Mouse (Mus musculus): ENCODE measurements around the gene Dnah8. TPM values are rescaled to one million over a fixed set of nuclear protein-coding genes. Genes with fewer than 3 reads are reported as not detected.
A peak's percentile ranks its signal among the peaks of the same experiment; 100 is the strongest.
"Not testable (repeated sequence)": the region's sequence is repeated elsewhere in the genome, so short reads cannot be mapped to it uniquely, and the experiment has no call there.

The Dnah8 gene
- 9.8 and 10.7 TPM in 2 replicates for polyA plus RNA-seq (2015; fragmentation: Nextera tagmentation; extraction: Ambion mirVana)

- H3K4me2 ChIP-seq (replicated peaks; ENCODE audit: low read depth, low read length); H3K36me3 ChIP-seq (ENCODE audit: insufficient read depth, low read length); H3K27ac ChIP-seq (ENCODE audit: low read length); H3K4me1 ChIP-seq (ENCODE audit: insufficient read depth, low read depth, low read length); H3K9me3 ChIP-seq (ENCODE audit: low read length); H3K4me3 ChIP-seq (ENCODE audit: low read depth, low read length); H3K9ac ChIP-seq (replicated peaks; ENCODE audit: low read depth); H3K27me3 ChIP-seq (replicated peaks; ENCODE audit: insufficient read depth, low read length); DNase-seq (ENCODE audit: low spot score): not testable (repeated sequence)
- peak; percentile 66 for ATAC-seq
- no CpG with 5 or more reads among the region's 20 CpGs for WGBS
These were observed at the start of gene Dnah8 for GRCm38 (mm10) chr17:30624132-30624531. TSS of gene Dnah8 (plus strand) at chr17:30624354.

- ATAC-seq: no peak
- no peaks in the 10 kb centered on the region for H3K9me3 ChIP-seq (ENCODE audit: low read length)
- peaks cover 14% of the 10 kb centered on the region; the same call in 1 of the 2 replicates for H3K4me1 ChIP-seq (ENCODE audit: insufficient read depth, low read depth, low read length)
- no peaks in the 10 kb centered on the region for H3K36me3 ChIP-seq (ENCODE audit: insufficient read depth, low read length)
- no peak for TF ChIP-seq EP300 (IDR thresholded peaks at IDR 0.05)
- no peak for TF ChIP-seq CTCF (IDR thresholded peaks at IDR 0.05)
- H3K27me3 ChIP-seq (replicated peaks; ENCODE audit: insufficient read depth, low read length): no peaks in the 10 kb centered on the region
- H3K9ac ChIP-seq (replicated peaks; ENCODE audit: low read depth): no peak overlapping the region
- 50% methylated on average over 8 of the region's 8 CpGs for WGBS
- DNase-seq (ENCODE audit: low spot score): no peak
- peak overlapping the region; percentile 75 for H3K4me2 ChIP-seq (replicated peaks; ENCODE audit: low read depth, low read length)
- no peak overlapping the region for H3K27ac ChIP-seq (ENCODE audit: low read length)
- H3K4me3 ChIP-seq (ENCODE audit: low read depth, low read length): no peak overlapping the region
These were observed 49.4 kb upstream of the Dnah8 start for GRCm38 (mm10) chr17:30574783-30575075.

GRCm38 (mm10) chr17:30575121-30575904 is 48.8 kb upstream of the Dnah8 start:
- no peaks in the 10 kb centered on the region for H3K9me3 ChIP-seq (ENCODE audit: low read length)
- H3K4me2 ChIP-seq (replicated peaks; ENCODE audit: low read depth, low read length): peak overlapping the region; percentile 75
- H3K9ac ChIP-seq (replicated peaks; ENCODE audit: low read depth): peak overlapping the region; percentile 66
- TF ChIP-seq CTCF (IDR thresholded peaks at IDR 0.05) (no peak), EP300 (IDR thresholded peaks at IDR 0.05) (no peak)
- no peaks in the 10 kb centered on the region for H3K36me3 ChIP-seq (ENCODE audit: insufficient read depth, low read length)
- 4% methylated on average over 35 of the region's 35 CpGs for WGBS
- ATAC-seq (peak; percentile 7; the same call in 1 of the 2 replicates), DNase-seq (ENCODE audit: low spot score) (peak; percentile 56)
- peaks cover 10% of the 10 kb centered on the region; the same call in 1 of the 2 replicates for H3K4me1 ChIP-seq (ENCODE audit: insufficient read depth, low read depth, low read length)
- no peaks in the 10 kb centered on the region for H3K27me3 ChIP-seq (replicated peaks; ENCODE audit: insufficient read depth, low read length)
- peak overlapping the region; percentile 84 for H3K4me3 ChIP-seq (ENCODE audit: low read depth, low read length)
- peak overlapping the region; percentile 91 for H3K27ac ChIP-seq (ENCODE audit: low read length)

GRCm38 (mm10) chr17:30575941-30576773 is 48.0 kb upstream of the Dnah8 start, which contains the start of gene Btbd9:
TSS of gene Btbd9 (minus strand) at chr17:30576488.
- no peaks in the 10 kb centered on the region for H3K9me3 ChIP-seq (ENCODE audit: low read length)
- H3K27ac ChIP-seq (ENCODE audit: low read length): peak within 1 kb of the TSS; percentile 91
- H3K9ac ChIP-seq (replicated peaks; ENCODE audit: low read depth): peak within 1 kb of the TSS; percentile 66
- H3K4me2 ChIP-seq (replicated peaks; ENCODE audit: low read depth, low read length): peak within 1 kb of the TSS; percentile 75
- DNase-seq (ENCODE audit: low spot score) (peak; percentile 92), ATAC-seq (peak; percentile 90)
- peak within 1 kb of the TSS; percentile 84 for H3K4me3 ChIP-seq (ENCODE audit: low read depth, low read length)
- H3K27me3 ChIP-seq (replicated peaks; ENCODE audit: insufficient read depth, low read length): no peaks in the 10 kb centered on the region
- H3K4me1 ChIP-seq (ENCODE audit: insufficient read depth, low read depth, low read length): peaks cover 10% of the 10 kb centered on the region; the same call in 1 of the 2 replicates
- TF ChIP-seq EP300 (IDR thresholded peaks at IDR 0.05) (no peak), CTCF (IDR thresholded peaks at IDR 0.05) (no peak)
- H3K36me3 ChIP-seq (ENCODE audit: insufficient read depth, low read length): no peaks in the 10 kb centered on the region
- under 1% methylated on average over 47 of the region's 94 CpGs for whole genome bisulfite sequencing

GRCm38 (mm10) chr17:30576946-30577345 is 47.2 kb upstream of the Dnah8 start:
- H3K4me1 ChIP-seq (ENCODE audit: insufficient read depth, low read depth, low read length): peaks cover 10% of the 10 kb centered on the region; the same call in 1 of the 2 replicates
- DNase-seq (ENCODE audit: low spot score): no peak
- no peaks in the 10 kb centered on the region for H3K9me3 ChIP-seq (ENCODE audit: low read length)
- peak overlapping the region; percentile 91; the same call in 1 of the 2 replicates for H3K27ac ChIP-seq (ENCODE audit: low read length)
- no peaks in the 10 kb centered on the region for H3K27me3 ChIP-seq (replicated peaks; ENCODE audit: insufficient read depth, low read length)
- no peak for ATAC-seq
- H3K9ac ChIP-seq (replicated peaks; ENCODE audit: low read depth): peak overlapping the region; percentile 66
- TF ChIP-seq CTCF (IDR thresholded peaks at IDR 0.05): no peak
- TF ChIP-seq EP300 (IDR thresholded peaks at IDR 0.05): no peak
- H3K36me3 ChIP-seq (ENCODE audit: insufficient read depth, low read length): no peaks in the 10 kb centered on the region
- WGBS: 37% methylated on average over 12 of the region's 12 CpGs
- H3K4me2 ChIP-seq (replicated peaks; ENCODE audit: low read depth, low read length): peak overlapping the region; percentile 75
- peak overlapping the region; percentile 84 for H3K4me3 ChIP-seq (ENCODE audit: low read depth, low read length)

- Histone ChIP-seq H3K27me3 (replicated peaks; ENCODE audit: insufficient read depth, low read length) (no peaks in the 10 kb centered on the region), H3K36me3 (ENCODE audit: insufficient read depth, low read length) (no peaks in the 10 kb centered on the region), H3K27ac (ENCODE audit: low read length) (no peak overlapping the region), H3K4me3 (ENCODE audit: low read depth, low read length) (no peak overlapping the region), H3K4me2 (replicated peaks; ENCODE audit: low read depth, low read length) (no peak overlapping the region), H3K4me1 (ENCODE audit: insufficient read depth, low read depth, low read length) (peaks cover 5% of the 10 kb centered on the region; the same call in 1 of the 2 replicates), H3K9ac (replicated peaks; ENCODE audit: low read depth) (no peak overlapping the region), H3K9me3 (ENCODE audit: low read length) (no peaks in the 10 kb centered on the region)
- DNase-seq (ENCODE audit: low spot score) (no peak), ATAC-seq (no peak)
- no peak for TF ChIP-seq CTCF (IDR thresholded peaks at IDR 0.05)
- TF ChIP-seq EP300 (IDR thresholded peaks at IDR 0.05): no peak
- WGBS: 52% methylated on average over 1 of the region's 1 CpGs
These were observed 43.4 kb upstream of the Dnah8 start for GRCm38 (mm10) chr17:30580781-30581180.
